Mouse (Mus musculus) E14TG2a.4 (cell line): Measurements from ENCODE around the gene Zfp526.

Source experiments
- CTCF ChIP-seq: conservative IDR thresholded peaks from 2 replicates; pipeline ENCODE4 v1.5.1; 2014; ENCODE audit warnings: low read length
- NANOG ChIP-seq: IDR thresholded peaks from 2 replicates; pipeline ENCODE4 v1.6.1; 2014; ENCODE audit warnings: borderline replicate concordance, low read length, mixed read lengths
- POU5F1 ChIP-seq: IDR thresholded peaks from 2 replicates; pipeline ENCODE4 v1.6.1; 2014; ENCODE audit warnings: low read length, borderline replicate concordance

- TF ChIP-seq CTCF = no peak
- no peak for TF ChIP-seq POU5F1
- no peak for TF ChIP-seq NANOG
These were observed 14.3 kb downstream of the Zfp526 start for GRCm38 (mm10) chr7:25235526-25235925.
